Mouse (Mus musculus) stomach, postnatal 0 days (tissue): ENCODE measurements around the gene Cyp1a1.

Experiments used
- CTCF ChIP-seq: IDR thresholded peaks from 2 replicates; pipeline ENCODE4 v1.5.1; 2016; ENCODE audit warnings: antibody characterized with exemption, low read depth, mild to moderate bottlenecking, moderate library complexity
- EP300 ChIP-seq: optimal IDR thresholded peaks from 2 replicates; pipeline ENCODE3; 2016; ENCODE audit warnings: antibody characterized with exemption

DNA sequence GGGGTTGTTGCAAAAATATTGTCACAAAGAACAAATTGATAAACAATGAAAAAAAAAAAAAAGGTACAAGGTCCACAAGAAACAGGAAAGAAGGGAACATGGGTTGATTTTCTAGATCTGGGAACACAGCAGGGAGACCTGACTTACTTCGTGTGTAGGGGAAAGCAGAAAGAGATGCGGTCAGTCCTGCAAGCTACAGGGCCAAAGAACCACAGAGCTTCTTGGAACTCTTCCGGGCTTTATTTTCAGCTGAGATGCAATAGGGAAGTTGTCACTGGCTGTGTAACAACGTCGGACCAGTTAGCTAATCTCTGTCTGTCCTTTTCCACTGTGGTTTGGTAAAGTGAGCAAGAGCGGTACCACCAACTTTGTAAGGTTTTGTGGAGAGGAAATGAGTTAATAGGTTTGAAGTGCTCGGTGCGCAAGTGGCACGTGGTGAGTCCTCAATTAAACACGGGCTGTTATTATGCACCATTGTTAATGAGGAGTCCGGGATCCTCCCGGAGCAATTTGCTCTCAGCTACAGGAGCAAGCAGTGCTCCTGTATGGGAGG lies 41.1 kb upstream of the Cyp1a1 start:
- no peak for TF ChIP-seq CTCF
- TF ChIP-seq EP300, result no peak
